Mouse (Mus musculus) layer of hippocampus, adult 11-12 months (tissue): ENCODE measurements around the gene Lipo4.
"Not testable (repeated sequence)": the region's sequence is repeated elsewhere in the genome, so short reads cannot be mapped to it uniquely, and the experiment has no call there.

Experiments used
- DNase-seq: peaks from one replicate; pipeline ENCODE4 v3.0.0; 2022; ENCODE audit warnings: low spot score

Lipo4 gene

GRCm38 (mm10) chr19:33517680-33518079 lies at the start of gene Lipo4:
TSS of gene Lipo4 (minus strand) at chr19:33517780.
- no peak for DNase-seq

GRCm38 (mm10) chr19:33456426-33456825 lies 61.2 kb downstream of the Lipo4 start:
- not testable (repeated sequence) for DNase-seq

DNA sequence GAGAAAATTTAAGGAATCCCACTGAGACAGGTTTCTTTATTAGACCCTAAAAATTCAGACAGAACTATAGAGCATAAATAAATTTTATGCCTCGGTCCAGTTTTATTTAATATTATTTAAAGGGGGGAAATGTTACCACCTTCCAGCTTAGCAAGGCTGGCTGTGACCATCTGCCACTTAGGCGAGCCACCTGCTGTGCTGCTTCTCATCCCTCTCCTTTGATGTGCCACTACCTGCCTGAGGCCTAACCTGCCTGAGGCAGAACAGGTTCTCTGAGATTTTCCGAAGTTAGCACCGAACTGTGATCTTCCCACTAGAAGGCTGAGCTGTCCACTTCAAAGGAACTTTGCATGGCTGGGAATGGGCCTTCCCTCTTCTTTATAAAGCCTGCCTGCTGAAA lies 63.9 kb downstream of the Lipo4 start:
- no peak for DNase-seq
